Mouse (Mus musculus) inflammation-experienced regulatory T-cells, adult 16 weeks (primary cell): Measurements from ENCODE around the gene Gm3147. TPM values are rescaled to one million over a fixed set of nuclear protein-coding genes. Genes with fewer than 3 reads are reported as not detected.

ENCODE experiments used
- polyA plus RNA-seq: library from polyadenylated mRNA; unstranded; fragments of 100-300 nt; shearing (Covaris generic); gene quantifications from one replicate; pipeline ENCODE4 v1.2.1, GENCODE M21; 2017

Gm3147 gene
- not detected for polyA plus RNA-seq

DNA sequence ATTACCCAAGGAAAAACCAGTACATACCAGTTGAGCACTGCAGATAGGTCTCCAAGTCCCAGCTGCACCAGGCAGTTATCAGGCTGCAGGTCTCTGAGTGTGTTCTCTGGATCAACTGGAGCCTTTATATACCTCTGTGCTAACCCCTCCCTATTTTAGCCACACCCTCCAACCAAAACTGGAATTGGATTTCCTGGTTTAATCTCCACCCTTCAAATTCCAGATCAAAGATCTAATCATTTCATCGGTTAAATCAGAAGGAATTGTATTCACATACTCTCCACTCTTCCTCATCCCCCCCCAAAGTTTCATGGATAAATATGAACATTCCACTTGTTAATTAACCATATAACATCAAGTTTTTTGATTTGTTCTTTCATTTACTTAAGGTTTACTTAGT is at the start of gene Gm3147:
Gene Gm3147, minus strand, starts transcription at position 101 of the 400 bp plus-strand sequence.

DNA sequence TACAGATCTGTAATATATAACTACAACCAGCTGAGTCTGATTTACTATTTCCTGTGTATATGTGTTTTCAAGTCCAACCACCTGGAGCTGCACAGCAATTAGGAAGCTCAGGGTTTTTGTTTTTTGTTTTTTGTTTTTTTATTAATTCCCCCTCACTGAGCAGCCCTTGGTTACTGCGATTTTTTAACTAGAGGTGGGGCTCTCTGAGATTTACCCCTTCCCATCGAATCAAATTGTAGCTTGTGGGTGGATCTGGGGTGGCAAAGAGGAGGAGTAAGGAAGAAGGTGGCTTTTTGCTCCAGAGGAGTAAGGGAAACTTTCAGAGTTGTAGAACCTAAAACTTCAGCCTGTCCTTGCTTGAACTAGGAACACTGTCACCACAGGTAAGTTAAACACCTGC is 31.9 kb upstream of the Gm3147 start, which contains the start of gene Gm6205:
Gene Gm6205, plus strand, starts transcription at position 301 of the 400 bp plus-strand sequence.

DNA sequence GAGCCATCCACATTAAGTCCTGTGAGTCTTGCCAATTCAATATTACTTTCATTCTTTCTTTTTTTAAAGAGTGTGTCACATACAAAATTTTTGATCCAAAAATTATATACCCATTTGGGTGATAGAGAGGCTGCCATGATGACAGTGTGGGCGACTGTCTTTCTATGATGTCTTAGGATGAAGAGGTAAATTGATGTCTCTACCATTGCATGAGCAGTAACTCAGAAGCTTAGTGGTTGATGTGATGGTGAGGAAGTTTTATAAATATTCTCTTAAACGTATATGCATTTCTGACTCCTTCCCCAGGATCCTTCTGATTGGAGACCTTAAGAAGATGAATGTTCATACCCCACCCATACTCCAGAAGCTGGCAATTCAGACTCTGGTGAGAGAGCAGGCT is 7.5 kb upstream of the Gm3147 start, which contains the start of gene Gm6509:
Gene Gm6509, plus strand, starts transcription at position 301 of the 400 bp plus-strand sequence.

Other genes starting within 250 kb of the Gm3147 start
- not detected for gene Gm7682, start 170.6 kb downstream of the Gm3147 start, polyA plus RNA-seq
- gene Gm3139, start 90.1 kb downstream of the Gm3147 start, polyA plus RNA-seq, result not detected
- gene Gm6509, start 7.6 kb upstream of the Gm3147 start, polyA plus RNA-seq, result not detected
- gene Gm6205, start 32.0 kb upstream of the Gm3147 start, polyA plus RNA-seq, result not detected
- 0.27 TPM for gene Gm3183, start 249.1 kb upstream of the Gm3147 start, polyA plus RNA-seq